Mouse (Mus musculus) ES-E14 (cell line): ENCODE measurements around the gene Ccnq. TPM values are rescaled to one million over a fixed set of nuclear protein-coding genes. Genes with fewer than 3 reads are reported as not detected.
"Not testable (repeated sequence)": the region's sequence is repeated elsewhere in the genome, so short reads cannot be mapped to it uniquely, and the experiment has no call there.

Experiments
- DNase-seq: peaks from one replicate; pipeline ENCODE4 v3.0.0-alpha.2; 2013; ENCODE audit warnings: low read depth, low spot score
- H3K27ac ChIP-seq: 2 replicates; pipeline ENCODE4 v1.5.1; 2012; ENCODE audit warnings: low read depth, mild to moderate bottlenecking, low read length, moderate library complexity, mixed read lengths; ENCODE audit not compliant: poor library complexity, insufficient read depth, severe bottlenecking
- H3K36me3 ChIP-seq: 2 replicates; pipeline ENCODE4 v1.6.1; 2012; ENCODE audit warnings: mild to moderate bottlenecking, low read length, moderate library complexity, mixed read lengths; ENCODE audit not compliant: control insufficient read depth, poor library complexity, insufficient read depth, severe bottlenecking
- H3K4me1 ChIP-seq, 2 experiments: fragments of 150-350 bp in 1 of 2; sonication (generic) in 1 of 2; 2 replicates each; pipeline ENCODE4 v1.6.1; 2012; ENCODE audit warnings: low read length in 2 of 2, mild to moderate bottlenecking in 1 of 2, mixed read lengths in 1 of 2; ENCODE audit not compliant: control insufficient read depth in 2 of 2, insufficient read depth in 2 of 2, poor library complexity in 1 of 2
- H3K4me3 ChIP-seq, 2 experiments: fragments of 150-350 bp in 1 of 2; sonication (generic) in 1 of 2; 2 replicates each; pipeline ENCODE4 v1.5.1; 2012; ENCODE audit warnings: low read length in 2 of 2, low read depth in 1 of 2, mild to moderate bottlenecking in 1 of 2, mixed read lengths in 1 of 2; ENCODE audit not compliant: insufficient read depth in 1 of 2, poor library complexity in 1 of 2, severe bottlenecking in 1 of 2
- H3K9ac ChIP-seq: 2 replicates; pipeline ENCODE4 v1.6.1; 2012; ENCODE audit warnings: low read depth, mild to moderate bottlenecking, low read length, mixed read lengths; ENCODE audit not compliant: poor library complexity, insufficient read depth, severe bottlenecking
- H3K9me3 ChIP-seq: fragments of 150-350 bp; sonication (generic); 2 replicates; pipeline ENCODE4 v1.6.1; 2012; ENCODE audit warnings: low read depth, mild to moderate bottlenecking, low read length; ENCODE audit not compliant: control insufficient read depth, insufficient read depth
- CHD2 ChIP-seq: IDR thresholded peaks from 2 replicates; pipeline ENCODE4 v1.6.1; 2014; ENCODE audit warnings: mild to moderate bottlenecking, low read depth, low read length, inconsistent platforms
- HCFC1 ChIP-seq: IDR thresholded peaks from 2 replicates; pipeline ENCODE4 v1.6.1; 2012; ENCODE audit warnings: low read length, inconsistent platforms, borderline replicate concordance; ENCODE audit not compliant: insufficient read depth
- MAFK ChIP-seq: IDR thresholded peaks from 2 replicates; pipeline ENCODE4 v1.6.1; 2014; ENCODE audit warnings: mild to moderate bottlenecking, low read depth, low read length, inconsistent platforms; ENCODE audit not compliant: insufficient read depth
- ZC3H11A ChIP-seq: IDR thresholded peaks from 2 replicates; pipeline ENCODE4 v1.6.1; 2012; ENCODE audit warnings: low read depth, mild to moderate bottlenecking, inconsistent platforms, low read length, borderline replicate concordance
- ZNF384 ChIP-seq: IDR thresholded peaks from 2 replicates; pipeline ENCODE4 v1.6.1; 2012; ENCODE audit warnings: low read depth, low read length, inconsistent platforms
- in situ Hi-C, 2 experiments: fragments of 600-800 bp; cut with MboI; formaldehyde crosslinking; loops; one replicate each; pipeline ENCODE4 v1.15.1; 2025; ENCODE audit warnings: low sequenced_read_pairs in 2 of 2, inconsistent platforms in 1 of 2; ENCODE audit not compliant: unreplicated experiment in 2 of 2
- total RNA-seq: library from RNA; depleted of rRNA; stranded (reverse); fragments of 300-350 nt; gene quantifications from 2 replicates; pipeline ENCODE4 v1.2.3, GENCODE M21; 2012

Gene Ccnq
- total RNA-seq, 1 experiment: 35.7 TPM

- no peaks in the 10 kb centered on the region for H3K36me3 ChIP-seq
- in situ Hi-C loops: no loop called here
- no peaks in the 10 kb centered on the region for H3K4me1 ChIP-seq
- H3K9ac ChIP-seq: no peak overlapping the region
- no peaks in the 10 kb centered on the region for H3K9me3 ChIP-seq
- DNase-seq: no peak
- H3K4me3 ChIP-seq: no peak overlapping the region
- H3K27ac ChIP-seq: no peak overlapping the region
- no peak for TF ChIP-seq MAFK
- TF ChIP-seq ZNF384: no peak
- no peak for TF ChIP-seq CHD2
- no peak for TF ChIP-seq HCFC1
- no peak for TF ChIP-seq ZC3H11A
Observed at GRCm38 (mm10) chr11:78761086-78761485, 9.6 kb upstream of the Ccnq start.

GRCm38 (mm10) chr11:78755299-78755698, 3.8 kb upstream of the Ccnq start:
- H3K36me3 ChIP-seq: no peaks in the 10 kb centered on the region
- DNase-seq: no peak
- H3K9ac ChIP-seq: no peak overlapping the region
- TF ChIP-seq HCFC1 (no peak), MAFK (no peak), CHD2 (no peak)
- no peak overlapping the region for H3K27ac ChIP-seq
- no peaks in the 10 kb centered on the region for H3K4me1 ChIP-seq
- no peaks in the 10 kb centered on the region for H3K9me3 ChIP-seq
- in situ Hi-C loops: no loop called here
- H3K4me3 ChIP-seq: no peak overlapping the region

DNA sequence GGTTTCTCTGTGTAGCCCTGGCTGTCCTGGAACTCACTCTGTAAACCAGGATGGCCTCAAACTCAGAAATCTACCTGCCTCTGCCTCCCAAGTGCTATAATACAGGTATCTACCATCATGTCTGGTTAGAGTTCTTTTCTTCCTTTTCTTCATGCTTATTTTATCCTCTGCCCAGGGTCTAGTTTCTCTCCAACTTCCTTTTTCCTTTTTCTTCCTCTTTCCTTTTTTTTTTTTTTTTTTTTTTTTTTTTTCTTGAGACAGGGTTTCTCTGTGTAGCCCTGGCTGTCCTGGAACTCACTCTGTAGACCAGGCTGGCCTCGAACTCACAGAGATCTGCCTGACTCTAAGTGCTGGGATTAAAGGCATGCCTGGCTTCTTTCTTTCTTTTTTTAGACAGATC, 2.6 kb upstream of the Ccnq start:
- H3K9me3 ChIP-seq, H3K9ac ChIP-seq, in situ Hi-C loops, H3K4me3 ChIP-seq, H3K27ac ChIP-seq, H3K4me1 ChIP-seq, H3K36me3 ChIP-seq, DNase-seq: not testable (repeated sequence)

- Histone ChIP-seq H3K27ac (no peak overlapping the region), H3K36me3 (peaks cover 4% of the 10 kb centered on the region; the same call in 1 of the 2 replicates), H3K4me1 (peaks cover 0 to 2% of the 10 kb centered on the region in 2 experiments; a peak in 1 of 4 replicates), H3K9me3 (no peaks in the 10 kb centered on the region), H3K4me3 (no peak overlapping the region), H3K9ac (no peak overlapping the region)
- in situ Hi-C loops: no loop called here
- no peak for TF ChIP-seq ZNF384
- no peak for TF ChIP-seq CHD2
- TF ChIP-seq ZC3H11A: no peak
- no peak for TF ChIP-seq HCFC1
- no peak for TF ChIP-seq MAFK
- no peak for DNase-seq
Observed at GRCm38 (mm10) chr11:78753183-78753582, 1.7 kb upstream of the Ccnq start.

- Histone ChIP-seq H3K27ac (no peak overlapping the region), H3K9ac (peak overlapping the region; percentile 62; the same call in 1 of the 2 replicates), H3K36me3 (peaks cover 4% of the 10 kb centered on the region; the same call in 1 of the 2 replicates), H3K9me3 (no peaks in the 10 kb centered on the region), H3K4me3 (peak overlapping the region; percentile 75 to 85; a peak in 3 of 4 replicates), H3K4me1 (peaks cover 0 to 2% of the 10 kb centered on the region in 2 experiments; a peak in 1 of 4 replicates)
- in situ Hi-C loops: no loop called here
- TF ChIP-seq MAFK (no peak), CHD2 (no peak), HCFC1 (no peak), ZC3H11A (no peak), ZNF384 (no peak)
- no peak for DNase-seq
Observed at GRCm38 (mm10) chr11:78751843-78752203, 294 bp upstream of the Ccnq start.
